Mouse (Mus musculus): ENCODE results near the gene Imp4.

Imp4 gene

DNA sequence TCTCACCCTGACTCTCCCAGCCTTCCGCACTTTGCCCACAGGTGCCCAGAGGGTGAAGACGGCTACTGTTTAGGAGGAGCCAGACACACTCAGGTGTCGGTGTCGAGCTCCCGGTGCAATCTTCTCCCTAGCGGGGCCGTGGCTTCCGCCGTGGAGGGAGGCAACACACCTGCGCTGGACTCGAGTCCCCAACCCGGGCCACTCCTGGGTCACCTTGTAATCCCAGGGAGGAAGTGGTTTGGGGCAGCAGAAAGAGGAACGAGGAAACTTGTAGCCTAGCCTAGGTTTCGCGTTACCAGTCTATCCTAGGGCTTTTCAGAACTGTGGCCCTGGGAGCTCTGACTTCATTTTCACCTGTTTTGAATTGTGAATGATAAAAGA is 20.4 kb downstream of the Imp4 start:
- in situ Hi-C loops (cut with MseI, MboI): no loop called here

GRCm38 (mm10) chr1:34462766-34463165 is 23.1 kb downstream of the Imp4 start:
- in situ Hi-C loops (cut with MseI, MboI): no loop called here

DNA sequence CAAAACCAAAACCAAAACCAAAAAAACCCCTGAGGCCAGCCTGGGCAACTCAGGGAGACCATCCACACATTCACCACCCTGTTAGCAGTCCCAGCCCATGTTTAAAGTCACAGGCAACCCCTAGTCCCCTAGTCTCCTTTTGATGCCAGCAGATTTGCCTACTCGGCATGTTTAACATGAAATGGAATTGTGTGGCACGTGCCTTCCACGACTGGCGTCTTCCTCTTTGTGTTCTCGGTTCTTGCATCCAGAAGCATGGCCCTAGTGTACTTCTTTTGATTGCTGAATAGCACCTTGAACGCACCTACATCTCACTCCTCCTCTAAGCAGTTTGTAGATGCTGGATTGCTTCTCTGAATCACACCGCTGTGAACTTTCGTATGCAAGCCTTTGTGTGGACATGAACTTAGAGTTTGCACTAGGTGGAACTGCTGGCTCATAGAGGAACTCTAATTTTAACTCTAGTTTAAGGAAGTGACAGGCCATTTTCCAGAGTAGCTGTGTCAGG is 24.7 kb downstream of the Imp4 start:
- in situ Hi-C loops (cut with MseI, MboI): no loop called here

DNA sequence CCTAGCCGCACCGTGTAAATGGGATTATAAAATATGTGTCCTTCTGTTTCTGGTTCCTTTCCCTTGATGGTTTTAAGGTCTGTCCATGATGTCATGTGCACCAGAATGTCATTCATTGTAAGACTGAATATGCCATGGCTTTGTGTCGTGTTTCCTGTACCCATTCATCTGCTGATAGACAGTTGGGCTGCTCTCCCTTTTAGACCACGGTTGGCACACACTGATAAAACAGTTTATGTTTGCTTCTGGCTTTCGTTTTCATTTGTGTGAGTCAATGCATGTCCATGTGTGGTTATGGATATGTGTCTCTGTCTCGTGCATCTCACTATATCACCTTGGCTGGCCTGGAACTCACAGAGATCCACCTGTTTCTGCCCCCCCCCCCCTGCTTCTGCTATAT is 25.8 kb downstream of the Imp4 start:
- in situ Hi-C loops (cut with MseI, MboI): no loop called here

DNA sequence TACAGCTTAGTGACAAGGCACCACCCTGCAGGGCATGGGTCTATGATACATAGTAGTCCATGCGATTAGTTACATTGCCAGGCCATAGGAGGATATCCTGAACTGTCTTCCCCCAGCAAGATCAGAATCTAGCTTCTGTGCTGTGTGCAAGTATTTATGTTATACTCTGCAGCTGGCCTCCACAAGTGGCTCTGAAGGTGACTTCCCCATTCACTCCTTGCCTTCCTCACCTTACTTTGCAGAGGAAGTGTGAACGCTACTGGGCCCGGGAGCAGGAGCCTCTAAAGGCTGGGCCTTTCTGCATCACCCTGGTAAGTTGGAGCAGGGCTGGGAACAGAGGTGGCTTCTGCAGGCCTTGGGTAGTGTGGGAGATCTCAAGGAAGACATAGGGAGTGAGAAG is 28.4 kb downstream of the Imp4 start:
- in situ Hi-C loops (cut with MseI, MboI): no loop called here

GRCm38 (mm10) chr1:34468500-34468899 is 28.8 kb downstream of the Imp4 start:
- in situ Hi-C loops (cut with MseI, MboI): no loop called here

DNA sequence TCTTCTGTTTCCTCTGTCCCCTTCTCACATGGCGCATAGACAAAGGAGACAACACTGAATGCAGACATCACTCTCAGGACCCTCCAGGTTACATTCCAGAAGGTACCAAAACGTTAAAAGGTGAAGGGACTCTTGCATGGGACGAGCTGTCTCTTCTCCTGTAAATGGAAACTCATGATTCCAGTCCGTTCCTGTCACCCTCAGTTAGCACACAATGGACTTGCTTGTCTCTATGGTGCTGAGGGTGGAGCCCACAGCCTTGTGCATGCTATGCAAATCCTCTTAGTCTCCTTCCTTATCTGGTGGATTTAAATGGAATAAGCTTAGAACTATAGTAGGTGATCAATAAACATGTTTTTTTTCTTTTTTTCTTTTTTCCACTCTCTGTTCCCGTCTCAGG is 30.1 kb downstream of the Imp4 start:
- in situ Hi-C loops (cut with MseI, MboI): no loop called here

DNA sequence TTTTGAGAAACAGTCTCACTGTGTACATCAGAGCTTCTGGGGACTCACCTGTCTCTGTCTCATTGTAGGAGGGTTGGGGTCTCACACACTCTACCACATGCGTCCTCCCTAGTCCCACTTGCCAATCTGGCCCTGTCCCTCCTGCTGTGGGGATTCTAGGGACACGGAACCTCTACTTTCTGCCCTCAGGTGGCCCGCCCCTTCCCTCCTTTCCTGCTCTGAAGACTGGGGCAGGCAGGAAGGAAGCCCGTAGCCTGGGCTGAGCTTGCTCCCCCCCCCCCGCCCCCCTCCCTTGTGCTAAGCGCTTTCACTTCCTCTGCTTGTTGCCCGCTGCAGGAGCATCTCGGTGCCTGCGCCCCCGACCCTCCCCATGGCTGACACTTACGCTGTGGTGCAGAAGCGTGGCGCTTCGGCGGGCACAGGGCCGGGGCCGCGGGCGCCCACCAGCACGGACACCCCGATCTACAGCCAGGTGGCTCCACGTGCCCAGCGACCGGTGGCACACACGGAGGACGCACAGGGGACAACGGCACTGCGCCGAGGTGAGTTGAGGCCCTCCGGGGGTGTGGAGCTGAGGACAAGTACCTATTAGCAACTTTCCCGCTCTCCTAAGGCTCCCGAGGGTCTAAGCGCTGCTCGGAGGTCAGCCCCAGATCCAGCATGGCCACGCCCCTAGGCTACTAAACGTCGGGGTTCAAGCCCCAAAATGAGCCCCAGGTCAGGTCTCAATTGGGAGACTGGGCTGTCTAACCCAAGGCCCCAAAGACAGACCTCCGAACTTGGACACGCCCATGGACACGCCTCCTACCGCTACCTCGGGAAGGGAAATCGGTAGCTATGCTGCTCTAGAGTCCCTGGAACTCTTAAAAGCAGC is 33.0 kb downstream of the Imp4 start:
- in situ Hi-C loops (cut with MseI, MboI): no loop called here

DNA sequence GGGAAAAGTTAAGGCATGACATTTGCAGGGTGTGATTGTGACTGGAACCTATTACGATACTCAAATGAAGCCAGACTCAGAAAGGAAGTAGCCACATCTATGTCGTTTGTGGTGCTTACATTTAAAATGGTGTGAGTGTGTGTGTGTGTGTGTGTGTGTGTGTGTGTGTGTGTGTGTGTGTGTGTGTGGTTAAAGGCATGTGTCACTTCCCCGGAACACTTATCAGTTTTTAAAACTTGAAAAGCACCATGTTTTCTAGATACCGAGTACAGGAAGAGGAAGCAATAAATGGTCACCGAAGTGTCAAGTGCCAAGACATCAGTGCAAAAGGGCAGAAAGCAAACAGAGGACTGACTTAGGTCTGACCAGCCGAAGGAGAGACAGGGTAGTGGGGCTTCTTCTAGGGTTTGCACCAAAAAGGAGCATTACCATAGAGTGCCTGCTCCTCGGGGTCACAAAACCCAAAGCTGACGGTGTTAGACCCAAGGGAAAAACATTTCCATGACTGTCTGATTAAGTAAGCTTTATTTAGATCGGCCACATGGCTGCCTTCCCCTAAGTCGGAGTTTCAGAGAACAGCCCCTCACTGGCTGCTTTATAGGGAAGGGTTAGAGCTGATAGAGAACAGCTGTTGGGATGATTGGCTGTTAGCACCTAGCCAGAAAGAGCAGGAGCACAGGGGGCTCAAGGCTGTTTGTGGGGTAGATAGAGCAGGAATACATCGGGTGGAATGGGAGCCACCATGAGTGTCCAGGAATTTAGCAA is 39.4 kb downstream of the Imp4 start:
- in situ Hi-C loops (cut with MseI, MboI): no loop called here

GRCm38 (mm10) chr1:34480801-34481200 is 41.1 kb downstream of the Imp4 start:
- in situ Hi-C loops (cut with MseI, MboI): no loop called here

GRCm38 (mm10) chr1:34481920-34482669 is 42.4 kb downstream of the Imp4 start:
- in situ Hi-C loops (cut with MseI, MboI): no loop called here

DNA sequence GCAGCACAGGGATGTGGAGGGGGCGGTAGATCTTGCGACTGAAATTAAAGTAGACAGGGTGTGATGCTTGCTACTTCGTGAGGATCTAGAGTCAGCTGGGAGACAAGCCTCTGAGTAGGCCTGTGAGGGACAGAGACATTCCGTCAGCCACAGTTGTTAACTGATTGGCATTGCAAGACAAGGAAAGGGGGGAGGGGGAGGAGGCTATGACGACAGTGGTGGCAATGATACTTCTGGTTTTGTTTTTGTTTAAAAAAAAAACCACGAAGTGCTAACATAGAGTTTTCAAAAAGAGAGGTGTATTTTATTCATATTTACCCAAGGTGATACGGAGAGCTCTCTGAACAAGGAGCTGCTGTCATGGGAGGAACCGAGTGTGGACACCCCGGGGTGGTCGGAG is 44.8 kb downstream of the Imp4 start:
- in situ Hi-C loops (cut with MseI, MboI): no loop called here

- in situ Hi-C loops (cut with MseI, MboI): no loop called here
These were observed 46.0 kb downstream of the Imp4 start for GRCm38 (mm10) chr1:34485461-34486188.

GRCm38 (mm10) chr1:34487383-34487782 is 47.7 kb downstream of the Imp4 start:
- in situ Hi-C loops (cut with MseI, MboI): no loop called here

GRCm38 (mm10) chr1:34489852-34490541 is 50.3 kb downstream of the Imp4 start:
- in situ Hi-C loops (cut with MseI, MboI): no loop called here

- in situ Hi-C loops (cut with MseI, MboI): no loop called here
These were observed 51.8 kb downstream of the Imp4 start for GRCm38 (mm10) chr1:34491480-34491879.

Measured in mouse trophoblast stem cell (cell line).